Mouse (Mus musculus) layer of hippocampus, adult 2 months (tissue): ENCODE measurements around the gene Snrpd3. TPM values are rescaled to one million over a fixed set of nuclear protein-coding genes. Genes with fewer than 3 reads are reported as not detected.

ENCODE experiments used
- DNase-seq, 2 experiments: peaks; one replicate each; pipeline ENCODE4 v3.0.0; 2022; ENCODE audit warnings: low spot score in 2 of 2
- H3K27ac ChIP-seq: fragments of 200-600 bp; 2 replicates; pipeline ENCODE4 v1.8.1; 2022
- H3K4me3 ChIP-seq: fragments of 200-600 bp; 2 replicates; pipeline ENCODE4 v1.8.1; 2022; ENCODE audit warnings: mild to moderate bottlenecking
- CTCF ChIP-seq: fragments of 200-600 bp; conservative IDR thresholded peaks from 2 replicates; pipeline ENCODE4 v1.8.1; 2022; ENCODE audit warnings: antibody characterized with exemption, mild to moderate bottlenecking, moderate library complexity
- total RNA-seq, 2 experiments: library from RNA; stranded (reverse); gene quantifications; 2 replicates each; pipeline ENCODE4 v1.2.3; 2021

The Snrpd3 gene
- total RNA-seq, 2 experiments from 2014 or later: 69.8 to 76.6 TPM

DNA sequence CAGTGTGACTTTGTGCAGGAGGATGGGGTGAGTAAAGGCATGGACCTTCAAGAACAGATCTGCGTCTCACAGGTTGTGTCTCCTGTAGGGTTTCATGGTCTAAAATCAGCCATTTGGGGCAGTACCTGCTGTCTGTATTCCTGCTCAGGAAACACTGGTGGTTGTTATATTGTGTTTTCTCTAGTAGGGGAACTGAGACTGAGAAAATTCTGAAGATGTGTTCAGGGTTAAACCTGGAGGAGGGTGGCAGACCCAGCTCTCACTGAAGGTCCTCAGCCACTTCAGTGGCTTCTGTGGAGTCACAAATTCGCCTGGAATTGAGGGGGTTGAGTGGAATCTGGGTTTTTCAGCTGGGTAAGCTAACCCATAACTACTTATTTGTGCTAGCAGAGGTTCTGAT, 13.0 kb downstream of the Snrpd3 start:
- DNase-seq: no peak
- Histone ChIP-seq H3K4me3 (no peak overlapping the region), H3K27ac (no peak overlapping the region)
- no peak for TF ChIP-seq CTCF

DNA sequence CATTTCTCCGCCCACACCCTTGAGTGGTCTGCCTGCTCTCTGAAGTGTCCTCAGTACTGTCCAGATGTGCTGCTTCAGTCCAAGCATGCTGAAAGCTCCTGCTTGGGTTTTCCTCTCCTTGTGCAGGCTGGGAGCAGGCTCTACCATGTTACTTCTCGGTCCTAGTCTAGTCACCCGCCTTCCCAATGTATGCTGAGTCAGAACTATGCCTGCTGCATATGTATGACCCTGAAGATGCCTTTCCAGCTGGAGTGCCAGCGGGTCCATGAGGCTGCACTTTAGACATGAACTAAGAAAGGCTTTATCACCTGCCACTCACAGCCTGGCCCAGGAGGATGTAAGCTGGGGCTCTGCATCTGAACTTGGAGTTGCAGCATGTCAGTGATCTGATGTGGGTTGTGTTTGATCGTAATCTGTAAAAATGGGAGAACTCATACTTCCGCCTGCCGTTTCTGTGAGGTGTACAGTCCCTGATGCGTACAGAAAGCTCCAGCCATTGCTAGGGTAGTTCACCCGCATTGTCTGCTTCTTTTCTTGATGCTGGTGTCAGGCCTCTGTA, 14.3 kb downstream of the Snrpd3 start:
- Histone ChIP-seq H3K4me3 (no peak overlapping the region), H3K27ac (no peak overlapping the region)
- no peak for DNase-seq
- TF ChIP-seq CTCF: no peak

DNA sequence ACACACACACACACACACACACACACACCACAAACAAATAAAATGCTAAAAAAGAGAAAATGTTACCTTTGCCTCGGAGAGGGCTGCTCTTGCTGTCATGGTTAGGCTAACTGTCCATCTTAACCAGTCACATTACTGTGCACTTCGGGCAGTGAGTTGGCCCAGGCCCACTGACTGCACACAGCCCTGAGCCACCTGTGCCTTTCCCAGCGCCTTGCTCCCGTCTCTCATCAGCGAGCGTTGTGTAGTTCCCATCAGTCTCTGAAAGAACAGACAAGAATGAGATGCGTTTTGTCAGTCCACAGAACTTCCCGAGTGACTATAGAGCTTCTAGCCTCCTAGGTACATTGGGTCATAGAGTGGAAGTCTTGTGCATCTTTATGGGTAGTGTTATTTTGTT, 16.9 kb downstream of the Snrpd3 start:
- no peak overlapping the region for H3K4me3 ChIP-seq
- TF ChIP-seq CTCF: no peak
- no peak for DNase-seq
- no peak overlapping the region for H3K27ac ChIP-seq

DNA sequence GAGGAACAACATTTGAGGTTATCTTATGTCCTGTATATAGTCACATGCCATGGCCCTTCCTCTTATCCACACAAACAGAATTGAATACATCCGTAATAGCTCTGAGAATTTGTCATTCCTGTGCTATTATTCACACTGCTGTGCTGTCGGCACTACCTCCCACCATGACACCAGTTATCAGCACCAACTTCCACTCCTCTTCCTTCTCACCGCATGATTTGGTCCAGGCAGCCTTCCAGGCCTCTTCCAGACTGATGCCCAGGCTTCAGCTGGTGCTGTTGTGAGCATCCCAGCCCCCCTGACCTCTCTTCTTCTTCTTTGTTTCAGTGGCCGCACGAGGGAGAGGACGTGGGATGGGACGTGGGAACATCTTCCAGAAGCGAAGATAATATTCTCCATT, 17.6 kb downstream of the Snrpd3 start:
- no peak overlapping the region for H3K27ac ChIP-seq
- DNase-seq: no peak
- H3K4me3 ChIP-seq: no peak overlapping the region
- TF ChIP-seq CTCF: no peak

DNA sequence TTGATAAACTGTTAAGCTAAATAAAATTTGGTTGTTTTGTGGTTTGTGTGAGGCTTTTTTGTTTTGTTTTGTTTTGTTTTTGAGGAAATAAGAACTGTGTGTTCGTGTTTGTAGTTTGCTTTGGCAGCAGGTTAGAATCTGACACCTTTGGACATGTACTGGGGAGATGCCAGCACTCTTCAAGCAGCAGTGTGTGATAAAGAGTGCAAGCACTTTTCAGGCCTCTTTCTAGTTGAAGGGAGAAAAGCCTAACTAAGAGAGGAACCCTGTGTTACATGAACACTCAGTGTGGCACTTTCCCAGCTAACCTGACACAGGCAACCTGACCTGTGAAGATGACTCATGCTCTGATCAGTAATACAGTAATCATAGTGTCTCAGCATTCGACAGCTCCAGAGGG, 18.1 kb downstream of the Snrpd3 start:
- H3K27ac ChIP-seq: no peak overlapping the region
- no peak overlapping the region for H3K4me3 ChIP-seq
- DNase-seq: no peak
- no peak for TF ChIP-seq CTCF

DNA sequence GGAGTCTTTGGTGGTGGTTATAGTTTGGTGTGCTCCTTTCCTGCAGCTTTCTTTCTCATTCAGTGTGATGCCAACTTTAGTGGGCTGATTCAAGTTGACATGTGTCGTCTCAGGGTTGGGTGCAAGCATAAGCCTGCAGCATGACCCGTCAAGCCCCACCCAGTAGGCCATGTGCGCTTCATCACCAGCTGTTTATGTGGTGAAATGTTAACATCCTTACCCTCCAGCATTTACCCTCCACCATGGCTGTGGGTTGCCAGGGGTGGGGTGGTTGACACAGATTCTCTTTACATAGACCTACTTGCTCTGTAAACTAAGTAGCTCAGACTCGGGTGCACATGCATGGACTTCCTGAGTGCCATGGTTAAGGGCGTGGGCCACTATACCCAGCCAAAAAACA, 18.8 kb downstream of the Snrpd3 start:
- no peak overlapping the region for H3K27ac ChIP-seq
- no peak for DNase-seq
- no peak for TF ChIP-seq CTCF
- H3K4me3 ChIP-seq: no peak overlapping the region

DNA sequence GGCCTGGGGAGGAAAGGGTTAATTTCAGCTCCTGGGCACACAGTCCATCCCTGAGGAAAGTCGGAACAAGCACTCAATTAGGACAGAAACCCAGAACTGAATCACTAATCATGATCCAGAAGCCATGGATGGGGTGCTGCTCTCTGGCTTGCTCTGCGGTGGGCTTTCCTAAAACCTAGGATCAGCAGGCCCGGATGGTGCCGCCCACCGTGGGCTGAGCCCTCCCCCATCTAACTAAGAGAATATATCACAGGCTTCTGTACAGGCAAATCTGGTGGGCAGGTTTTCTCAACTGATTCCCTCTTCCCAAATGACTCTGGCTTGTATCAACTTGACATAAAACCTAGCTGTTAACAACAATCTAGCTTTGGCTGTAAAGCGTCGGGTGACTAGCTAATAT, 30.6 kb downstream of the Snrpd3 start:
- no peak for TF ChIP-seq CTCF
- no peak for DNase-seq

DNA sequence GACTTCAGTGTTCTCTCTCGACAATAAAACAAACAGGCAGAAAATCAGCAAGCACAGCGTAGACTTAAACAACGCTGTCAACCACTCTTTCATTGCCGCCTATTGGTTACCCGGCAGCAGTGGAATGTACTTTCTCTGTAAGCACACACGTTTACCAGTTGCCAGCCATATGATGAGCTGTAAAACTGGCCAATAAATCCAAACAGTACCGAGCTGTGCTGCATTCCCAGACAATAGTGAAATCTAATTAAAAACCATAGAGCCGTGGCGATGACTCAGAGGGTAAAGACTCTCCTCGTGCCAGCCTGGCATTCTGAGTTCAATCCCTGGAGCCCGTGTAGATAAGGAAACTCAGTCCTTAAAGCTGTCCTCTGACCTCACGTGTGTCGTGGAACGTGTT, 31.1 kb downstream of the Snrpd3 start:
- no peak for DNase-seq
- peak; percentile 17 for TF ChIP-seq CTCF
- H3K4me3 ChIP-seq: no peak overlapping the region
- H3K27ac ChIP-seq: no peak overlapping the region

More for the DNA sequence above, 30.6 kb downstream of the Snrpd3 start:
- Histone ChIP-seq H3K4me3 (no peak overlapping the region), H3K27ac (no peak overlapping the region)

DNA sequence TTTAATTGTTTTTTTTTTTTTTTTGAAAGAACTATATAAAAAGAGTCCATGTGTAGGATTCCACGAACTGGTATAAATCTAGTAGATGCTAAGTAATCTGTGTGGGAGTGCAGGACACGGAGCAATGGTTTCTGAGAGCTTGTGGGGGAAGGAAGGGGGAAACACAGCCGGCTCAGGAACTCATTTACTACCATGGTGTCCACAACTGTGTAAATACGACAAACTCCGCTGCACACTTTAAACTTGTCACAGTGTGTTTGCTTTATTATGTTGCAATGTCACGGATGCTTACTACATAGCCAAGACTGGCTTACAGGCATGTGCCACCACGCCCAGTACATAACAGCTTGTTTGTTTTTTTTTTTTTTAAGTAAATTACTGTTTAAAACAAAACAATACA, 32.5 kb downstream of the Snrpd3 start:
- no peak for TF ChIP-seq CTCF
- no peak for DNase-seq
- no peak overlapping the region for H3K27ac ChIP-seq
- no peak overlapping the region for H3K4me3 ChIP-seq

DNA sequence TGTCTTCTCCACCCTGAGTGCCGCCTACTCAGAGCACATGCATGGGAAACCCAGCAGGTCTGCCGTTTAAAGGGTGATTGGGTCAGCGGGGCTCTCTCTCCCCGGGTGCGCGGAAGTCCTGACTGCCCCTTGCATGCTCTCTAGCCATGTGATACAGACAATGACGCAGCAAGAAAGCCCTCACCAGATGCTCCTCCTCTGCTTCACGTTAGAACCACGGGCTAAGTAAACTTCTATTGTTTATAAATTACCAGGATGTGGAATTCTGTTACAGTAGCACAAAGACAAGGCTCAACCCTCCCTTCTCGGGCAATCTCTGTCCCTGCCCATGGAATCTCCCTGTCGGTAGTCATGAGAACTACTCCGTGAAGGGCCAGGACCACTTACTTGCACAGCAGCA, 33.8 kb downstream of the Snrpd3 start:
- DNase-seq: no peak
- TF ChIP-seq CTCF: peak; percentile 26; the same call in 1 of the 2 replicates
- Histone ChIP-seq H3K4me3 (no peak overlapping the region), H3K27ac (no peak overlapping the region)

DNA sequence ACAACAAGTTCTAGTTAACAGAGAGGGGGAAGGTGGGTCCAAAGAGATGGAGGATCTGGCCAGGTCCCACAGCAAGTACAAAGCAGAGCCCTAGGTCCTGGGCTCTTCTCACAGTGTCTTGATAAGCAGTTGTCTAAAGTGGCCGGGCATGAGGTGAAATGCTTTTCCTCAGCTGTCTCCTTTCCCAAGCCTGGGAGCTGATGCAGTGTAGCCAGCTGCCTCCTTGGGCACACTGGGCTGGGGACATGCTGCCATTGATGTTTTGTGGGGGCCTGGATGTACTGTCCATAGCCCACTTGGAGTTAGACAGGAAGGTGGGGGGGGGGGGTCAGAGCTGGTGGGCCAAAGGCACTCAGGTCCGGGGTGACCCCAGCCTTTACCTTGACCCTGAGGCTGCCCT, 34.8 kb downstream of the Snrpd3 start:
- Histone ChIP-seq H3K4me3 (no peak overlapping the region), H3K27ac (no peak overlapping the region)
- no peak for TF ChIP-seq CTCF
- no peak for DNase-seq

DNA sequence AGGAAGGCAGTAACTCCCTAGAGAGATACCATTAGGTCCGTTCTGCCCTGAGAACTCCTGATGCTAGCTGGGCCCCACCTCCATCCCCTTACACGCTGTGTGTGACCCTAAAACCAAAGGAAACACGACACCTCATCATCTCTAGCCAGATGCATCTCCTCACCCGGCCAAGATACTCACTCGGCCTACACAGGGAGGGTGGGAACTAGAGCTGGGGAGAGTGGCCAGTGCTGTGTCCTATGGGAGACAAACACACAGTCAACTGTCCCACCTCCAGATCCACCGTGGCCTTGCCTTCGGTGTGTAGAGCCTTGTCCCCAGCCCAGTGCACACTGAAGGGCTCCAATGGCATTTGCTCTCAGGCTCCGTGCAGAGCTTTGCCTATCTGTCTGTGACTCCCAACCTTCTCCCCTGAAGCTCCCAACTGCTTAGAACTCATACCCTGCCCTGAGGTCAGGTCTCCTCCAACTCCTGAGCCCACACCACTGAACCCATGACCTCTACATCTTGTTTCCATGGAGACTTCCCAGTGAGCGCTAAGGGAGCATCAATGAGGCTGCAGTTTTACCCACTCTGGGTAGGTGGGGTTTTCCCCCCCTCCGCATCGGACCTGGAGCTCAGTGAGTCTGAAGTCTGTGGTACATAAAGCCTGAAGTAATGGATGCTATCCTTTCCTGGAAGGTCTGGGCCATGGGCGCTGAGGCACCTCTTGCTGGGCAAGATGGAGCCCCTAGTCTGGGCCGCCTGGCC, 35.5 kb downstream of the Snrpd3 start:
- no peak for TF ChIP-seq CTCF
- H3K4me3 ChIP-seq: no peak overlapping the region
- no peak for DNase-seq
- no peak overlapping the region for H3K27ac ChIP-seq

DNA sequence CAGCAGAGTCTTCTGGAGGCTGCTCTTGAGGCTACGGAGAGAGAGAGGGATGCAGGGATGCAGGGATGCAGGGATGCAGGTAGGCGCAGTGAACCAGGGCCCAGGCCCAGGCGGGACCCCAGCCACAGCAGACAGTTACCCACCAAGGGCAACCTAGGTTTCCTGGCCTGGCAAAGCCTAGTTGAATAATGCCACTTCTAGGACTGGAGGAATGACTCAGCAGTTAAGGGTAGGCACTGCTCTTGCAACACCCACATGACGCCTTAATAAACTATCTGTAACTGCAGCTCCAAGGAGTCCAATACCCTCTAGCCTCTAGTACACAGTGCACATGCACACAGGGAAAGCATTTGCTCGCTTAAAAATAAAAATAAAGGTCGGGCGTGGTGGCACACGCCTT, 36.7 kb downstream of the Snrpd3 start:
- TF ChIP-seq CTCF: no peak
- H3K4me3 ChIP-seq: no peak overlapping the region
- no peak for DNase-seq
- no peak overlapping the region for H3K27ac ChIP-seq

DNA sequence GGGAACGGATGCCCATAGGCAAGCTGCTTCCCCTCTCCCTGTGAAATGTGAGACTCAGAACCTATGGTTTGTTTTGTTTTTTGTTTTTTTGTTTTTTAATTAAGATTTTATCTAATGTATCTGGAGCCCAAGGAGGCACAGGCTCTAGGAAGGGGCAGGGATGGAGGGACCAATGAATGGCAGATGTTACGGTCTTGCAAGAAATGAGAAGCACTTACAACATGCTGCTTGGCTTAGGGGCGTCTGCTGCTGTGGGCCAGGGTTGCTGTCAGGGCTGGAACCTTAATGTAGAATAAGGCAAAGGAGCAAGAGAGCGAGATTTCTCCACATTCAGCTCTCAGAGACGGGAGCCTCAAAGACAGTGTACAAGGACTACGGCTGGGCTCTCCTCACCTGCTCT, 38.2 kb downstream of the Snrpd3 start:
- H3K4me3 ChIP-seq: no peak overlapping the region
- H3K27ac ChIP-seq: peak overlapping the region; percentile 88

More for the DNA sequence above, 38.2 kb downstream of the Snrpd3 start:
- TF ChIP-seq CTCF: no peak
- no peak for DNase-seq
